9 mouse cellular contexts compared by ENCODE assay signal in the genomic region with DNA sequence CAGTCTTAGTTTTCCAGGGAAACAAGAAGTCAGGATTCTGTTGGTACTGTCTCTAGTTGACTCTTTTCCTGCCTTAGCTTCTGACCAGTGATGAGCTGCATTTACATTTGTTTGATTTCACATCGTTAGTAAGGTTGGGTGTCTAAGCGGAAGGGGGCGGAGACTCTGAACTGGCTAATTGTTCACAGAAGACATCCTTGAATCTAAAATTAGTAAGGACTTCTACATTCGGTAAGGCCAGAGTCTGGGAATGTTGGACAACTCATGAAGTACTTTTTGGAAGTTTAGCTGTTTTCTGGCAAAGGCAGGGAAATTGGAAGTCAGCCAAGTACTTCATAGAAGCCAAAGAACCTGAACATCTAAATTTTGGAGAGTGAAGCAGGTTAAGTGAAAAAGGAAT.
A peak's percentile ranks its signal among the peaks of the same experiment; 100 is the strongest.
DNase-seq lines count a peak whose midpoint lies in the region; ATAC-seq and TF ChIP-seq lines count a peak whose summit lies in the region.
"Had no signal": no experiment of that assay in that cellular context is flagged by ENCODE, and none has a peak within 500 bp of the region (broad histone marks: within the 10 kb centered on the region; RNA-seq: fewer than 3 reads in every experiment).

No protein-coding gene starts in this region.

- ATAC-seq in hindbrain, embryonic 11.5 days (ENCODE audit: low FRiP score), result no peak
- no peak for ATAC-seq in hindbrain, embryonic 16.5 days
- ATAC-seq in midbrain, embryonic 16.5 days, result no peak
- no peak for ATAC-seq in liver, postnatal 0 days

- no peak overlapping the region for H3K9ac ChIP-seq in hindbrain, embryonic 11.5 days (ENCODE audit: low read depth, low read length)
- no peak overlapping the region for H3K9ac ChIP-seq in hindbrain, embryonic 16.5 days (ENCODE audit: low read depth, low read length)
- no peak overlapping the region for H3K9ac ChIP-seq in midbrain, embryonic 16.5 days (ENCODE audit: low read depth, low read length)
- H3K9ac ChIP-seq in liver, postnatal 0 days (replicated peaks), result no peak overlapping the region

- H3K9me3 ChIP-seq in hindbrain, embryonic 10.5 days, result no peaks in the 10 kb centered on the region
- no peaks in the 10 kb centered on the region for H3K9me3 ChIP-seq in hindbrain, embryonic 11.5 days (ENCODE audit: control insufficient read depth, low read length)
- H3K9me3 ChIP-seq in hindbrain, embryonic 16.5 days (ENCODE audit: control insufficient read depth, low read length), result no peaks in the 10 kb centered on the region
- no peaks in the 10 kb centered on the region for H3K9me3 ChIP-seq in midbrain, embryonic 16.5 days (replicated peaks; ENCODE audit: control insufficient read depth, low read length, poor library complexity, severe bottlenecking)
- H3K9me3 ChIP-seq in liver, postnatal 0 days (ENCODE audit: low read length), result no peaks in the 10 kb centered on the region

- no peak for TF ChIP-seq CTCF in liver, postnatal 0 days (IDR thresholded peaks at IDR 0.05; ENCODE audit: low read depth)

- H3K27ac ChIP-seq in hindbrain, embryonic 10.5 days, result peak overlapping the region; percentile 79
- H3K27ac ChIP-seq in hindbrain, embryonic 11.5 days (ENCODE audit: low read depth, low read length), result no peak overlapping the region
- peak overlapping the region; percentile 93 for H3K27ac ChIP-seq in brown adipose tissue, adult 24 weeks (replicated peaks; ENCODE audit: low read depth, low read length)
- no peak overlapping the region for H3K27ac ChIP-seq in hindbrain, embryonic 16.5 days (ENCODE audit: low read depth, low read length)
- H3K27ac ChIP-seq in midbrain, embryonic 16.5 days (ENCODE audit: low read length), result no peak overlapping the region
- H3K27ac ChIP-seq in liver, postnatal 0 days (ENCODE audit: low read depth), result no peak overlapping the region

- no peak overlapping the region for H3K4me2 ChIP-seq in hindbrain, embryonic 11.5 days (replicated peaks; ENCODE audit: low read depth, low read length)
- peak overlapping the region; percentile 66 for H3K4me2 ChIP-seq in hindbrain, embryonic 16.5 days (ENCODE audit: low read length)
- peak overlapping the region; percentile 23 for H3K4me2 ChIP-seq in midbrain, embryonic 16.5 days (ENCODE audit: low read length)
- H3K4me2 ChIP-seq in liver, postnatal 0 days (ENCODE audit: low read depth, low read length), result no peak overlapping the region
- H3K4me2 ChIP-seq: liver, embryonic 11.5 days had no signal

- TF ChIP-seq EP300 in liver, postnatal 0 days (IDR thresholded peaks at IDR 0.05; ENCODE audit: low read depth), result no peak

- WGBS in hindbrain, embryonic 10.5 days, result 68% methylated on average over 4 of the region's 4 CpGs
- WGBS in hindbrain, embryonic 11.5 days, result 66% methylated on average over 4 of the region's 4 CpGs
- 52% methylated on average over 4 of the region's 4 CpGs for whole genome bisulfite sequencing in hindbrain, embryonic 16.5 days
- 58% methylated on average over 4 of the region's 4 CpGs for WGBS in midbrain, embryonic 16.5 days
- WGBS in liver, postnatal 0 days (ENCODE audit: insufficient replicate concordance), result 62% methylated on average over 4 of the region's 4 CpGs

- no peaks in the 10 kb centered on the region for H3K27me3 ChIP-seq in hindbrain, embryonic 10.5 days (ENCODE audit: insufficient read depth, poor library complexity, severe bottlenecking)
- H3K27me3 ChIP-seq in hindbrain, embryonic 11.5 days (ENCODE audit: control insufficient read depth, insufficient read depth, low read length), result no peaks in the 10 kb centered on the region
- H3K27me3 ChIP-seq in hindbrain, embryonic 16.5 days (replicated peaks; ENCODE audit: control insufficient read depth, insufficient read depth, low read length), result no peaks in the 10 kb centered on the region
- H3K27me3 ChIP-seq in midbrain, embryonic 16.5 days (ENCODE audit: control insufficient read depth, insufficient read depth, low read depth, low read length), result no peaks in the 10 kb centered on the region
- no peaks in the 10 kb centered on the region for H3K27me3 ChIP-seq in liver, postnatal 0 days (ENCODE audit: insufficient read depth, low read length)

- H3K4me1 ChIP-seq in hindbrain, embryonic 10.5 days (replicated peaks), result peaks cover 32% of the 10 kb centered on the region
- H3K4me1 ChIP-seq in hindbrain, embryonic 11.5 days (replicated peaks; ENCODE audit: control insufficient read depth, insufficient read depth, low read length), result peaks cover 2% of the 10 kb centered on the region; the same call in 1 of the 2 replicates
- peaks cover 29% of the 10 kb centered on the region for H3K4me1 ChIP-seq in brown adipose tissue, adult 24 weeks (ENCODE audit: control insufficient read depth, insufficient read depth, insufficient read length, low read length)
- H3K4me1 ChIP-seq in hindbrain, embryonic 16.5 days (ENCODE audit: control insufficient read depth, insufficient read depth, low read depth, low read length), result peaks cover 9% of the 10 kb centered on the region
- peaks cover 13% of the 10 kb centered on the region for H3K4me1 ChIP-seq in midbrain, embryonic 16.5 days (ENCODE audit: control insufficient read depth, insufficient read depth, low read length)
- H3K4me1 ChIP-seq in liver, postnatal 0 days (ENCODE audit: insufficient read depth), result peaks cover 29% of the 10 kb centered on the region

- no peaks in the 10 kb centered on the region for H3K36me3 ChIP-seq in hindbrain, embryonic 10.5 days
- H3K36me3 ChIP-seq in hindbrain, embryonic 11.5 days (ENCODE audit: control insufficient read depth, insufficient read depth, low read length), result no peaks in the 10 kb centered on the region
- H3K36me3 ChIP-seq in hindbrain, embryonic 16.5 days (ENCODE audit: control insufficient read depth, insufficient read depth, low read length), result no peaks in the 10 kb centered on the region
- no peaks in the 10 kb centered on the region for H3K36me3 ChIP-seq in midbrain, embryonic 16.5 days (ENCODE audit: control insufficient read depth, insufficient read depth, low read length)
- peaks cover 7% of the 10 kb centered on the region for H3K36me3 ChIP-seq in liver, postnatal 0 days (replicated peaks; ENCODE audit: insufficient read depth, low read length)

- H3K4me3 ChIP-seq in hindbrain, embryonic 10.5 days, result peak overlapping the region; percentile 11; the same call in 1 of the 2 replicates
- H3K4me3 ChIP-seq in hindbrain, embryonic 11.5 days (ENCODE audit: low read depth, low read length), result no peak overlapping the region
- H3K4me3 ChIP-seq in brown adipose tissue, adult 24 weeks (ENCODE audit: insufficient read depth, low read depth, low read length), result peak overlapping the region; percentile 68
- H3K4me3 ChIP-seq in hindbrain, embryonic 16.5 days (ENCODE audit: low read length), result peak overlapping the region; percentile 21
- peak overlapping the region; percentile 6; the same call in 1 of the 2 replicates for H3K4me3 ChIP-seq in midbrain, embryonic 16.5 days (ENCODE audit: low read depth, low read length)
- H3K4me3 ChIP-seq in liver, postnatal 0 days (ENCODE audit: low read depth, low read length), result no peak overlapping the region

- DNase-seq in hindbrain, embryonic 10.5 days (ENCODE audit: low spot score), result no peak
- DNase-seq in hindbrain, embryonic 11.5 days (ENCODE audit: low spot score), result no peak
- no peak for DNase-seq in liver, postnatal 0 days
- DNase-seq in frontal cortex, postnatal 10 days (ENCODE audit: low spot score in 2 of 2), result no peak
- no peak for DNase-seq in spleen, postnatal 4 days (ENCODE audit: low spot score in 2 of 2)

Comparison
In these comparisons a context has a peak if more than half of its experiments do, and no peak if none do; other contexts are left out.
1. H3K27ac ChIP-seq: peak in hindbrain, embryonic 10.5 days (single experiment) and brown adipose tissue, adult 24 weeks (single experiment); none in hindbrain, embryonic 11.5 days (single experiment), hindbrain, embryonic 16.5 days (single experiment), midbrain, embryonic 16.5 days (single experiment) and liver, postnatal 0 days (single experiment).
2. H3K4me3 ChIP-seq: peak in hindbrain, embryonic 10.5 days (single experiment), brown adipose tissue, adult 24 weeks (single experiment), hindbrain, embryonic 16.5 days (single experiment) and midbrain, embryonic 16.5 days (single experiment); none in hindbrain, embryonic 11.5 days (single experiment) and liver, postnatal 0 days (single experiment).
3. H3K4me2 ChIP-seq: peak in hindbrain, embryonic 16.5 days (single experiment) and midbrain, embryonic 16.5 days (single experiment); none in hindbrain, embryonic 11.5 days (single experiment) and liver, postnatal 0 days (single experiment).